Mouse (Mus musculus) fat pad, adult 2 months (tissue): ENCODE measurements at regions not wholly inside any gene's neighbourhood (a gene's known extent, or its start where the extent isn't known, plus 50 kb on each side); places are given as distances from the start of the nearest gene placed in this dataset.

Source experiments
- DNase-seq: peaks from one replicate; pipeline ENCODE4 v3.0.0-alpha.2; 2011; ENCODE audit warnings: low read depth, low spot score; ENCODE audit errors: extremely low read depth

GRCm38 (mm10) chr2:72797002-72797718 lies 183.1 kb downstream of the Sp3 start:
- no peak for DNase-seq

GRCm38 (mm10) chr2:72800696-72801095 lies 179.6 kb downstream of the Sp3 start:
- DNase-seq, result no peak

GRCm38 (mm10) chr2:72813282-72813974 lies 166.8 kb downstream of the Sp3 start:
- DNase-seq, result no peak

- DNase-seq, result no peak
These were observed 155.0 kb downstream of the Sp3 start for GRCm38 (mm10) chr2:72825251-72825650.

GRCm38 (mm10) chr2:72829139-72829538 lies 151.1 kb downstream of the Sp3 start:
- no peak for DNase-seq

- no peak for DNase-seq
These were observed 147.5 kb downstream of the Sp3 start for GRCm38 (mm10) chr2:72832770-72833169.

- no peak for DNase-seq
These were observed 142.0 kb downstream of the Sp3 start for GRCm38 (mm10) chr2:72838085-72838727.

GRCm38 (mm10) chr2:72839673-72840072 lies 140.6 kb downstream of the Sp3 start:
- DNase-seq, result no peak

GRCm38 (mm10) chr2:72841367-72841766 lies 138.9 kb downstream of the Sp3 start:
- no peak for DNase-seq

GRCm38 (mm10) chr2:72843610-72844009 lies 136.6 kb downstream of the Sp3 start:
- DNase-seq, result no peak

- no peak for DNase-seq
These were observed 130.6 kb downstream of the Sp3 start for GRCm38 (mm10) chr2:72849441-72850192.

GRCm38 (mm10) chr2:72852509-72852908 lies 127.7 kb downstream of the Sp3 start:
- DNase-seq, result no peak

- no peak for DNase-seq
These were observed 124.8 kb downstream of the Sp3 start for GRCm38 (mm10) chr2:72855276-72855970.

GRCm38 (mm10) chr2:72855971-72856755 lies 124.1 kb downstream of the Sp3 start:
- DNase-seq, result no peak

GRCm38 (mm10) chr2:72857377-72857776 lies 122.9 kb downstream of the Sp3 start:
- DNase-seq, result no peak

- no peak for DNase-seq
These were observed 114.5 kb downstream of the Sp3 start for GRCm38 (mm10) chr2:72865462-72866365.

- no peak for DNase-seq
These were observed 113.9 kb downstream of the Sp3 start for GRCm38 (mm10) chr2:72866366-72866688.

- DNase-seq, result no peak
These were observed 112.1 kb downstream of the Sp3 start for GRCm38 (mm10) chr2:72868173-72868572.

GRCm38 (mm10) chr2:72871836-72872235 lies 108.4 kb downstream of the Sp3 start:
- no peak for DNase-seq
